Mouse (Mus musculus) lung, postnatal 36 days (tissue): ENCODE results near the gene Olfr545.

Experiments used
- DNase-seq: peaks from one replicate; pipeline ENCODE4 v3.0.0; 2022; ENCODE audit warnings: mixed read lengths

Olfr545 gene

GRCm38 (mm10) chr7:102478425-102478824 is 20.9 kb downstream of the Olfr545 start:
- no peak for DNase-seq

- DNase-seq, result no peak
Observed at GRCm38 (mm10) chr7:102477377-102477776, 22.0 kb downstream of the Olfr545 start.

GRCm38 (mm10) chr7:102476601-102477000 is 22.8 kb downstream of the Olfr545 start:
- no peak for DNase-seq

GRCm38 (mm10) chr7:102472675-102473074 is 26.7 kb downstream of the Olfr545 start:
- no peak for DNase-seq

- no peak for DNase-seq
Observed at GRCm38 (mm10) chr7:102467566-102467965, 31.8 kb downstream of the Olfr545 start.

GRCm38 (mm10) chr7:102458618-102459380 is 40.6 kb downstream of the Olfr545 start:
- no peak for DNase-seq

GRCm38 (mm10) chr7:102446438-102446837 is 52.9 kb downstream of the Olfr545 start:
- DNase-seq, result no peak

GRCm38 (mm10) chr7:102444301-102444700 is 55.1 kb downstream of the Olfr545 start:
- no peak for DNase-seq

- DNase-seq, result no peak
Observed at GRCm38 (mm10) chr7:102442432-102442831, 56.9 kb downstream of the Olfr545 start.

GRCm38 (mm10) chr7:102441657-102442391 is 57.5 kb downstream of the Olfr545 start, which contains the start of gene Rrm1:
Gene Rrm1 (plus strand): TSS chr7:102441695.
- DNase-seq, result peak; percentile 97
